Mouse (Mus musculus) T-helper 17 cell (primary cell): ENCODE data around the gene Twf2.

ENCODE experiments used
- in situ Hi-C, 2 experiments: fragments of 300-600 bp; cut with MboI, MseI; formaldehyde crosslinking; loops; 1 replicate in 1 of 2; 2 replicates in 1 of 2; pipeline ENCODE4 v1.15.1; 2025; ENCODE audit warnings: high pct_unique_total_duplicates in 2 of 2

The Twf2 gene

DNA sequence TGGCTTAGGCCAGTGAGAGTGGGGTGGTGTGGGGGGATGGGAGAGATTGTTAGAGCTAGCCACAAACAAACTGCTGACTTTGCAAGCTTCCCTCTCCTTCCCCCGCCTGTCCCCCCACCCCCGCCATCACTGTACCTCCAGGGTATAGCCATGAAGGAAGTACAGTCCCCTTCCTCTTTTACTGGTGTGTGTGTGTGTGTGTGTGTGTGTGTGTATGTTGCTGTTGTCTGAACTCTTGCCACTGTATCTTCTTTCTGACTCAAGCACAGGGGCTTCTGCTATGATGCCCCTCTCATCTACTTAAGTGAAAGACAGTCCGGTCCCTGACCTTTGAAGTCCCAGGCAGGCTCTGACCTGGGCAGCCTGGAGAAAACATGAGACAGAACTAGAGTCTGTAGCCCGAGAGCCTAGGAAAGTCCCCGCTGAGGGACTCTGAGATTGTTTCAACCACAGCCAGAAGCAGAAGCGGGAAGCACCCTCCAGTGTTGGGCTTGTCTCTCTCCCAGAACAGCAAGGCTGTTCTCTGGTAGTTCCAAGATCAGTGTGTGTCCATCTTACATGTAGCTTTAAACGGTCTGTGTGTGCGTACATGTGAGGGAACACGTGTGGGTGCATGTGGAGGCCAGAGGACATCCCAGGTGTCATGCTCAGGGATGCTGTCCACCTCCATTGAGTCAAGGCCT, 27.3 kb downstream of the Twf2 start:
- in situ Hi-C loops = no loop called here

GRCm38 (mm10) chr9:106230734-106231106, 27.8 kb downstream of the Twf2 start:
- in situ Hi-C loops = no loop called here

- in situ Hi-C loops = no loop called here
Measured at GRCm38 (mm10) chr9:106231220-106231619, 28.3 kb downstream of the Twf2 start.

- in situ Hi-C loops = no loop called here
Measured at GRCm38 (mm10) chr9:106231816-106232215, 28.9 kb downstream of the Twf2 start.

DNA sequence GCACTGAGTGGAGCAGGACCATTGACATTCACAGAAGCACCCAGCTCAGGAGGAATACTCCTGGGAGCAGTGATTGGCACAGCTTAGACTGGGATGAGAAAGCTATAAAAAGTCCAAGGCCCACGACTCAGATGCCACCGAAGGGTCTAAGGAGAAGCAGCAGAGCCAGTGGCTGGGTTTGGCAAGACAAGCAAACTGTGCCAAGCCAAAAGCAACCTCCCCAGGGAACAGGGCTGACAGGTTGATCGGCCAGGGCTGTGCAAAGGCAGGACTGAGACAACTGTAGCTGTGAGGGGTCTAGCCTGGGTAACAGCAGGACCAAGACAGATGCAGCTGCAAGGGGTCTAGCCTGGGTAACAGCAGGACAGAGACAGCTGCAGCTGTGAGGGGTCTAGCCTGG, 30.0 kb downstream of the Twf2 start:
- in situ Hi-C loops = no loop called here

- in situ Hi-C loops = no loop called here
Measured at GRCm38 (mm10) chr9:106233953-106234352, 31.0 kb downstream of the Twf2 start.

DNA sequence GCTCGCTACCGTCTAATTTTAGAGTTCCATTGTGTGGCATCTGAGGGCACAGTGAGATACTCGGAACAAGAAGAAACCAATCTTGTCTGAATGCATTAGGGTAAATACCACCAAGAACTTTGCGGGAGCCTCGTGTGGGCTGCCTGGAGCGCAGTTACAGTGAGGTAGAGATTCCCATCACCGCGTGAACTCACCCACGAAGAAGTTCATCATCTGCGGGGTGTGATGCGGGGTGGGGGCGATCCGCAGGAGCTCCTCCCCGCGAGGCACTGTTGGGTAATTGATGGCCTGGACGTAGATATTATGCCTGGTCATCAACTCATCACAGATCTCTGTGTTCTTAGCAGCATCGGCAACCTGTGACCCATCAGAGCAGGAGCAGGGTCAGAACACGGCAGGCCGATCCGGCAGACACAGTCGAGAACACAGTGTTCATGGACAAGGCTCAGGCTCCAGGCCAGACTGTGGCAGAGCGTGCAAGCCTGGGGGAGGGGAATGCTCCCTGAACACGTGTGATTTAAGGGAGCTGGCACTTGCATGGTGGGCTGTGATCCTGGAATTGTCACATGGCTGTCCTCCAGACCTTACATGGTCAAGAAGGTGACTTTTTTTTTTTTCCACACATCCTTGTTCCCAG, 32.4 kb downstream of the Twf2 start:
- in situ Hi-C loops = no loop called here

- in situ Hi-C loops = no loop called here
Measured at GRCm38 (mm10) chr9:106236156-106236817, 33.4 kb downstream of the Twf2 start.

DNA sequence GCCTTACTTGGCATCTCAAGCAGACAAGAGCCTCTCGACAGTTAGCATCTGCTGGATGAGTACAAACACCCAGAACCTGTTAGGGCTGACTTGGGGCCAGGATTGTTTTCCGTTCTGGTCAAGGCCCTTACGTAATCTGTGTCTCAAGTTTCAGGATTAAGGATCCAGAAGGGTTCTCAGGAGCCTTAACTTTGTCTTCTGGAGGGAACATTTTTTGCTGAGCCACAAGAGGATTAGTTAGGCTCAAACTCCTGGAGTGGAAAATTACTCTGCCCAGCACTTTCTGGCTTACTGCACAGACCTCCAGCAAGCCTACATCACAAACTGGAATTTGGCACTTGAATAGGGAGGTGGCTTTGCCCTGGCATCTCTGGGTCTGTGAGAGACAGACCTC, 33.9 kb downstream of the Twf2 start:
- in situ Hi-C loops = no loop called here

DNA sequence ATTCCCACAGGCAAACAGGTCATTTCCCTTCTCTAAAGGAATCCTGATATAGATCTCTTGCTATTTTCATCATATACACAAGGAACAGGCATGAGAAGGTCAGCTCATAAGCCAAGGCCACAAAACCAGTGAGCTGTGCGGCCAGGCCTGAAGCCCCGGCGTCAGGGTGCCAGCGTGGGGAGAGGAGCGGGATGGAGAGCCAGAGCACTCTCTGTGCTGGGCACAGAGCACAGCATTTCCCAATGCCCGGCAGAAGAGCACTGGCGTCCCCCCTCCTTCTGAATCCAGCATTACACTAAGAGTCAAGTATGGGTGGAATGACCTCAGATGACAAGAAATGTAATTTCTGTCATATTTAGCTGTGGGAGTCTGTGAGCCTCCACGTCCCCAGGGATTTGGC, 34.5 kb downstream of the Twf2 start:
- in situ Hi-C loops = no loop called here

DNA sequence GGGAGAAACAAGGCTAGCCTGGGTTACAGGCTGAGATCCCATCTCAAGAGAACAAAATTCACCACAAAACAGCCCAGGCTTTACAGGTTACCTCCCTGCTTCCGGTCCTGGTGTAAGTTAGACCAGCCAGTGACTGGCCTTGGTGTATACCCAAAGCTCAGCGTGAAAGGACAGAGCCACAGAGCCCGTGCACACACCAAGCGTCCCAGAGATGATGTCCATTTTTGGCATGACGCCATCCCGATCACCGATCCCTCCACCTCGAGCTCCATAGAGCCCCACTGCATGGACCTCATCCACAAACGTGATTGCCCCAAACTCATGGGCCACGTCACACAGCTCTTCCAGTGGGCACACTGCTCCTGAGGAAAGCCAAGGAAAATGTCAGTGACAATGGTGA, 35.0 kb downstream of the Twf2 start:
- in situ Hi-C loops = no loop called here

- in situ Hi-C loops = loop anchor here in 1 of 2 experiments (10.0 kb wide), 1 partner anchor 657 kb away; no protein-coding TSS in a partner anchor
Measured at GRCm38 (mm10) chr9:106241541-106242164, 38.7 kb downstream of the Twf2 start.

DNA sequence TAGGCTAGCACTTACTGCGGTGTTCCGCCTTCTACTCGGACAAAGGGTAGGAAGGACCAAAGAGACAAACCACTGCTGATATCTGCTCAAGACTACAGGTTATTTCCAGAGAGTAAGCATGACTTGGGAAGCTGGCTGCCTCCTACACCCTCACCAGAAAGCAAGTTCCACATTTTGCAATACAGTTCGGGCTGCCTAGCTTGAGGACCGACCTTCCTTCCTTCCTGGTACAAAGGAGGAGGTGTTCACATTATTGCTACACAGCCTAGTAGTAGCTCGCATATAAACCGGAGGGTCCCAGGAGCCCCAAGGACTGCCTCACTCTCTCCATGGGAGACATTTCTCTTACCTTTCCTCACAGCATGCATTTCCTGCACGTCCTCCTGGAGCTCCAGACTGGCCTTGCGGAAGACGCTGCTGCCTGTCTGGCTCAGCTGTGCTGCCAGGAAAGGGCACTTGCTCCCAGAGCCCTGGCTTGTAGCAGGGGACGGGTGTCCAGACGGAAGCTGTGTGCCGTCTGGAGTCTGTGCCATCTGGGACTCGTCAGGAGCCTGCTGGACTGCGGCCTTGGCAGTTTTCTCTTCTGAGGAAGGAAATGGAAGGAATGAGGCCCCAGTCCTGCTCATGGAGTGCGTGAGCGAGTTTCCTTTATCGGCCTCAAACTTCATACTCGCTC, 40.0 kb downstream of the Twf2 start:
- in situ Hi-C loops = loop anchor here in 1 of 2 experiments (10.0 kb wide), 1 partner anchor 658 kb away; no protein-coding TSS in a partner anchor

DNA sequence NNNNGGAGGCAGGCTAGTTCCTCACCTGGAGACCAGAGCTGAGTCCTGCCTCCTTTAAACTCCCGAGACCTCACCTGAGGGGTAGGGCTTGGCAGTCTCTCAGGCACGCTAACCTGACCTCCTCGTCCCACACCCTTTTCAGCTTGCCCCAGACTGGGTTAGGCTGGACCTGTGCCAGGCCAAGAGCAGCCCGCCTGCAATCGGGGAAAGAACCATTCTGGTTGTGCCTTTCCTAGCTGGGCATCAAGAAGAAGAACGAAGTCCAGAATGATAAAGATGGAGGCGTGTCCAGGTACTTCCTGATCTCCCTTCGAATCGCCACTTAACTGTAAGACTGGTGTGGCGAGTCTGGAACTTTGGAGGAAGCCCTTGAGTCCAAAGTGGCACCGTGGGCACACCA, 46.6 kb downstream of the Twf2 start:
- in situ Hi-C loops = loop anchor here in 1 of 2 experiments (10.0 kb wide), 1 partner anchor 665 kb away; no protein-coding TSS in a partner anchor

- in situ Hi-C loops = loop anchor here in 1 of 2 experiments (25.0 kb wide), 1 partner anchor 1462 kb away; the partner anchor contains the start of gene Sema3f
Measured at GRCm38 (mm10) chr9:106250245-106250644, 47.3 kb downstream of the Twf2 start.

- in situ Hi-C loops = loop anchor here in 1 of 2 experiments (25.0 kb wide), 1 partner anchor 1461 kb away; the partner anchor contains the start of gene Sema3f
Measured at GRCm38 (mm10) chr9:106251066-106251465, 48.2 kb downstream of the Twf2 start.

DNA sequence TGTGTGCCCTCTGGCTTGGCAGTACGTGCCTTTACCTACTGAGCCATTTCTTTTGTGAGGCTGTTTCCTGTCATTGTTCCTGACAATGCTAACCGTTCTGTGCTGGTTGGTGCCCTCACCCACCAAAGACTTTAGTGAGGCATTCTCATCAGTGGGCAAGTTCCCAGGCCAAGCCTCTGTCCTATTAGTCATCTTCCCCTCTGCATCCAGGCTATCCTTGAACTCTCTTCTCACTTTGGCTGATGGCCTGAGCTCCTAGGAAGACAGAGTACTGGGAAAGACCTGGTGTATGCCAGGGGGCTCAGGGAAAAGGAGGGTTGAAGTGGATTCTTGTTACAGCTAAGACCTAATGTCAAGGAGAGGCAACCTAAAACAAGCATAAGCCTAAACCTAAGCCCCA, 51.1 kb downstream of the Twf2 start:
- in situ Hi-C loops = loop anchor here in 1 of 2 experiments (25.0 kb wide), 1 partner anchor 1458 kb away; the partner anchor contains the start of gene Sema3f

DNA sequence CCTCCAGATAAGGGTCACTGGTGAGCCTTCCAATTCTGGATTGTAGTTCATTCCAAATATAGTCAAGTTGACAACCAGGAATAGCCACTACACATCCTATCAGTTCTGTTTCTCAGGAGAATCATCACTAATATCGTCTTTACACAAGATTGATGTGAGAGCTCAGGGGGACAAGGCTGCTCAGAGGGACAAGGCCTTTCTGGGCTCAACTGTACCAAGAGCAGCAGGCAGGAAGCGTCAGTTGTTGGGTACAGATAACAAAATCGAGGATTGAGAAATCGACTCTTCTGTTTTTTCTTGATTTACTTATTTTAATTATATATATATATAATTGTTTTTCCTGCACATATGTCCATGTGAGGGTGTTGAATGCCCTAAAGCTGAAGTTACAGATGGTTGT, 55.5 kb downstream of the Twf2 start:
- in situ Hi-C loops = loop anchor here in 1 of 2 experiments (25.0 kb wide), 1 partner anchor 1454 kb away; the partner anchor contains the start of gene Sema3f

DNA sequence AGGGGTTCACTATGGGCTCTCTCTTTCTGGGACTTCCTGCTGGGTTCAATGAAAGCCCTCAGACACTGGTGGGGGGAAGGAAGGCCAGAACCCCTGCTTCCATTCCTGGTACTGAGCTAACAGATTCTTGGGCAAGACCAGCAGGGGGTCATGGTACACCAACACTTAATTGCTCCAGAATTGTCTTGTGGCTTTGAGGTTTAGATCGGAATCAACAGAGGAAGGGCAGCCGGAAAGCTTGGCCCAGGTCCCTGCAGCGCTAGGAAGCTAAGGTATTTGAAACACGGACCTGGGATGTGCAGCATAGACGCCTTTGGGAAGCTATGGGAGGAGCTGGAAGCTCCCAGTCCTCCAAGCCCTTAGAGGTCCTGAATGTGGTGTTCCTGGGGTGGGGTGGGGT, 56.1 kb downstream of the Twf2 start:
- in situ Hi-C loops = loop anchor here in 1 of 2 experiments (25.0 kb wide), 1 partner anchor 1453 kb away; the partner anchor contains the start of gene Sema3f

GRCm38 (mm10) chr9:106261058-106261457, 58.1 kb downstream of the Twf2 start:
- in situ Hi-C loops = loop anchor here in 1 of 2 experiments (5.0 to 25.0 kb wide), 2 partner anchors 39 to 1451 kb away; partner anchors contain the start of genes Sema3f and Tlr9

DNA sequence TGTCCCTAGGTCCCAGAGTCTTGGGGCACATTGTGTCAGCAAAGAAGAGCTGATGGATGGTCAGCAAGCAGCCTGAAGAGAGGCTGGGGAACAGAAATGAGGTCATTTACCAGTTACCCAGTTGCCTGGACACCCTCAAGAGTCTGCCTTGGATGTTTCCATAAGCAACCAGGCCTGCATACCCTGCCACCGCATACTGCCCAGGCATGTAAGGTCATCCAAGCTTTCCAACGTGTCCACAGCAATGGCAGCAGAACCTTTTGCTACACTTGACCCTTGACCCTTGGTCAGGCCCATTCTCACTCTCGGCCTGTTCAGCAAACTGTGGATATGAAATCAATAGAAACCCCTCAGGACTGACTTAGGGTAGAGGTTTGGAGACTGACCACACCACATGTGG, 58.6 kb downstream of the Twf2 start:
- in situ Hi-C loops = loop anchor here in 1 of 2 experiments (5.0 to 25.0 kb wide), 2 partner anchors 39 to 1451 kb away; partner anchors contain the start of genes Sema3f and Tlr9
